Mouse (Mus musculus) ES-E14 (cell line): ENCODE data around the gene Rps6ka1. TPM values are rescaled to one million over a fixed set of nuclear protein-coding genes. Genes with fewer than 3 reads are reported as not detected.
A peak's percentile ranks its signal among the peaks of the same experiment; 100 is the strongest.

ENCODE experiments used
- DNase-seq: peaks from one replicate; pipeline ENCODE4 v3.0.0-alpha.2; 2013; ENCODE audit warnings: low read depth, low spot score
- H3K27ac ChIP-seq: 2 replicates; pipeline ENCODE4 v1.5.1; 2012; ENCODE audit warnings: low read depth, mild to moderate bottlenecking, low read length, moderate library complexity, mixed read lengths; ENCODE audit not compliant: poor library complexity, insufficient read depth, severe bottlenecking
- H3K36me3 ChIP-seq: 2 replicates; pipeline ENCODE4 v1.6.1; 2012; ENCODE audit warnings: mild to moderate bottlenecking, low read length, moderate library complexity, mixed read lengths; ENCODE audit not compliant: control insufficient read depth, poor library complexity, insufficient read depth, severe bottlenecking
- H3K4me1 ChIP-seq, 2 experiments: fragments of 150-350 bp in 1 of 2; sonication (generic) in 1 of 2; 2 replicates each; pipeline ENCODE4 v1.6.1; 2012; ENCODE audit warnings: low read length in 2 of 2, mild to moderate bottlenecking in 1 of 2, mixed read lengths in 1 of 2; ENCODE audit not compliant: control insufficient read depth in 2 of 2, insufficient read depth in 2 of 2, poor library complexity in 1 of 2
- H3K4me3 ChIP-seq, 2 experiments: fragments of 150-350 bp in 1 of 2; sonication (generic) in 1 of 2; 2 replicates each; pipeline ENCODE4 v1.5.1; 2012; ENCODE audit warnings: low read length in 2 of 2, low read depth in 1 of 2, mild to moderate bottlenecking in 1 of 2, mixed read lengths in 1 of 2; ENCODE audit not compliant: insufficient read depth in 1 of 2, poor library complexity in 1 of 2, severe bottlenecking in 1 of 2
- H3K9ac ChIP-seq: 2 replicates; pipeline ENCODE4 v1.6.1; 2012; ENCODE audit warnings: low read depth, mild to moderate bottlenecking, low read length, mixed read lengths; ENCODE audit not compliant: poor library complexity, insufficient read depth, severe bottlenecking
- H3K9me3 ChIP-seq: fragments of 150-350 bp; sonication (generic); 2 replicates; pipeline ENCODE4 v1.6.1; 2012; ENCODE audit warnings: low read depth, mild to moderate bottlenecking, low read length; ENCODE audit not compliant: control insufficient read depth, insufficient read depth
- CHD2 ChIP-seq: IDR thresholded peaks from 2 replicates; pipeline ENCODE4 v1.6.1; 2014; ENCODE audit warnings: mild to moderate bottlenecking, low read depth, low read length, inconsistent platforms
- HCFC1 ChIP-seq: IDR thresholded peaks from 2 replicates; pipeline ENCODE4 v1.6.1; 2012; ENCODE audit warnings: low read length, inconsistent platforms, borderline replicate concordance; ENCODE audit not compliant: insufficient read depth
- MAFK ChIP-seq: IDR thresholded peaks from 2 replicates; pipeline ENCODE4 v1.6.1; 2014; ENCODE audit warnings: mild to moderate bottlenecking, low read depth, low read length, inconsistent platforms; ENCODE audit not compliant: insufficient read depth
- ZC3H11A ChIP-seq: IDR thresholded peaks from 2 replicates; pipeline ENCODE4 v1.6.1; 2012; ENCODE audit warnings: low read depth, mild to moderate bottlenecking, inconsistent platforms, low read length, borderline replicate concordance
- ZNF384 ChIP-seq: IDR thresholded peaks from 2 replicates; pipeline ENCODE4 v1.6.1; 2012; ENCODE audit warnings: low read depth, low read length, inconsistent platforms
- in situ Hi-C, 2 experiments: fragments of 600-800 bp; cut with MboI; formaldehyde crosslinking; loops; one replicate each; pipeline ENCODE4 v1.15.1; 2025; ENCODE audit warnings: low sequenced_read_pairs in 2 of 2, inconsistent platforms in 1 of 2; ENCODE audit not compliant: unreplicated experiment in 2 of 2
- total RNA-seq: library from RNA; depleted of rRNA; stranded (reverse); fragments of 300-350 nt; gene quantifications from 2 replicates; pipeline ENCODE4 v1.2.3, GENCODE M21; 2012

Rps6ka1 gene
- total RNA-seq, 1 experiment, result 87.1 TPM

DNA sequence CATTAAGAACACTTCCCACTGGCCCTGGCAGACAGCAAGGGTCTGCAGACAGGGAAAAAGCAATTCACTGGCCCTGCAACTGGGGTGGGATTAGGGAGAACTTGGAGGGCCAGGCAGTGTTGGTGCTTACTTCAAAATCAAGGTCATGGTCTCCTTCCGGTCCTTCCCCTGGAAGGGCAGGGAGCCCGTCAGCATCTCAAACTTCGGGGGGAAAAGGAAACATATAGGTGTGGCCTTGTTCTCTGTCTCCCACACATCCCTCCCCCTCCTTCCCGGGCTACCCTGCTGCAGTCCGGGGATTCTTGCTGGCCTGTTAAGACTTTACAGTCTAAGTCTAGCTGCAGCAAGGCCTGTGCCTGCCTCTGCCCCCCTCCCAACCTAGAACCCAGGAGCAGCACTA lies 22.4 kb downstream of the Rps6ka1 start:
- in situ Hi-C loops, result no loop called here
- H3K4me3 ChIP-seq, result no peak overlapping the region; a peak in 1 of 4 replicates
- no peak for TF ChIP-seq CHD2
- TF ChIP-seq HCFC1, result no peak
- no peak for TF ChIP-seq ZC3H11A
- no peak for TF ChIP-seq MAFK
- no peak for TF ChIP-seq ZNF384
- no peak for DNase-seq
- H3K4me1 ChIP-seq, result peaks cover 4 to 14% of the 10 kb centered on the region in 2 experiments
- H3K27ac ChIP-seq, result peak overlapping the region; percentile 52
- H3K9me3 ChIP-seq, result no peaks in the 10 kb centered on the region
- H3K36me3 ChIP-seq, result peaks cover 78% of the 10 kb centered on the region
- no peak overlapping the region for H3K9ac ChIP-seq

DNA sequence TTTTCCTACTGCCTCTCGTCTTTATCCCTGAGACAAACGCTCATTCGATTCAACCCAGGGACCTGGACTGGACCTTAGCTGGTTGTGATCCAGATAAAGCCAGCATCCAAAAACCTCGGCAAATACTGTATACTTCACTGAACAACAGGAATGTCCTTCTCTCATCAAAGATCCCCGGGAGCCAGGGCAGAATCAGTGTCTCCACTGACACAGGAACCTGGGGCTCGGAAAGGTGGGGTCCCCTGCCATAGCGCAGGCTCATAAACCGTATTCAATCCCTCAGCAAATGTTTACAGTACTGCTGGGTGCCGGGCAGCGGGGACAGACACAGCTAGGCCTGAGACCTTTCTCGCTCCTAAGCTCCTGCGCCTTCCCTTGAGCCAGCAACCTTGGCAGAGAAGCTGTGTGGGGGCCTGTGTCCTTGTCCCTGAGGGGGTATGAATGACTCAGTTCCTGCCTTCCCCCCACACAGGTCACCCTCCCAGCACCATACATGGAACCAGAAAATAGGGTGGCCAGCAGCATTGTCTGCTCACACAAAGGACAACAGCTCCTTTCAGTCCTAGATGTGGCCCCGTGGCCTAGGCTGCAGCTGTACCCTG lies 23.1 kb downstream of the Rps6ka1 start:
- no peak for TF ChIP-seq ZNF384
- TF ChIP-seq ZC3H11A, result no peak
- no peak for TF ChIP-seq MAFK
- no peak for TF ChIP-seq CHD2
- no peak for TF ChIP-seq HCFC1
- Histone ChIP-seq H3K27ac (peak overlapping the region; percentile 52), H3K4me3 (0 out of 4 replicates have a peak overlapping the region, but pooled peaks of 1 of the 2 experiments have one; percentile 26), H3K9me3 (no peaks in the 10 kb centered on the region), H3K4me1 (peaks cover 4 to 14% of the 10 kb centered on the region in 2 experiments), H3K36me3 (peaks cover 77% of the 10 kb centered on the region), H3K9ac (peak overlapping the region; percentile 37; the same call in 1 of the 2 replicates)
- DNase-seq, result no peak
- in situ Hi-C loops, result no loop called here

DNA sequence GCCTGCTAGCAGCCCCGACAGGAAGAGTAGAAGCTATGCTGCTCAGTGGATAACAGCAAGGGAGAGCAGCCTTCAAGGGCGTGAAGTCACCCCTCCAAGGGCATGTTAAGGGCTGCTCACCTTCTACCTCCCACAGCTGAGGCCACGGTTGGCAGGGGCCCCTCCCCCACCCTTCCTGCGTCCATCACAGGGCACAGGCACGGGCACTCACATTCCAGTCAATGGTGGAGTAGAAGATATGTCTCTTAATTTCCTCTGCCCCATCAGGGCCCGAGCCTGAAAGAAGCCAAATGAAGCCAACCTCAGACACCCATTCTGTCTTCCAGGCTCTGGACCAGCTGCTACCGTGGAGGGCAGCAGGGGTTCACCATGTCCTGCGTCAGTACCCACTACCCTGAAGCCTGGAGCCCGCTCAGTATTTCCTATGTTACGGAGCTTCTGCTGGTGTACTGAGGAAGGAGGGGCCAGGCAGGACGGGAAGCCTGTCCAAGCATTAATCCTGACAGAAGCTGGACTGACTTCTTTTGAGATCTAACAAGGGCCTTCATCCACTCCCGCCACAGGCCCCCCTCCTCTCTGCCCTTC lies 23.7 kb downstream of the Rps6ka1 start:
- H3K9ac ChIP-seq, result no peak overlapping the region
- H3K27ac ChIP-seq, result no peak overlapping the region
- no peak overlapping the region for H3K4me3 ChIP-seq
- no peaks in the 10 kb centered on the region for H3K9me3 ChIP-seq
- peaks cover 4 to 14% of the 10 kb centered on the region in 2 experiments for H3K4me1 ChIP-seq
- TF ChIP-seq CHD2, result no peak
- H3K36me3 ChIP-seq, result peaks cover 77% of the 10 kb centered on the region
- in situ Hi-C loops, result no loop called here
- DNase-seq, result no peak

DNA sequence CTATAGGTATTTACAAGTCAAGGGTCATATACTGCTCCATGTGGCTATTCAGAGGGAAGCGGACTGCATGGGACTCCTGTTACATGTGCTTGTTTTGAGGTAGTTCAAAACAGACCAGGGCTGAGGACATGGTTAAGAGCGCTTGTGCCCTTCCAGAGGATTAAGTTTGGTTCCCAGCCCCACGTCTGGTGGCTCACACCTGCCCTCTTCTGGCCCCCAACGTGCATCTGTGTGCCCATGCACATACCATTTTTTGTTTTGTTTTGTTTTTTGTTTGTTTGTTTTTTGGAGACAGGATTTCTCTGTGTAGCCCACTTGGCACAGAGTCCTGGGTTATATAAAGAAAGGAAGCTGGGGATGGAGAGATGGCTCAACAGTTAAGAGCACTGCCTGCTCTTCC lies 30.1 kb downstream of the Rps6ka1 start:
- in situ Hi-C loops, result no loop called here

More for the DNA sequence above, 30.1 kb downstream of the Rps6ka1 start:
- Histone ChIP-seq H3K4me1 (peaks cover 0 to 2% of the 10 kb centered on the region in 2 experiments; a peak in 2 of 4 replicates), H3K27ac (no peak overlapping the region), H3K9ac (no peak overlapping the region), H3K4me3 (no peak overlapping the region), H3K9me3 (no peaks in the 10 kb centered on the region), H3K36me3 (peaks cover 44% of the 10 kb centered on the region)
- DNase-seq, result no peak
- TF ChIP-seq ZC3H11A (no peak), HCFC1 (no peak), MAFK (no peak), CHD2 (no peak), ZNF384 (no peak)
